Mouse (Mus musculus): ENCODE results near the gene Fgf15.

GRCm38 (mm10) chr7:144940585-144940984, 44.3 kb downstream of the Fgf15 start:
- no peak for TF ChIP-seq POLR2A (IDR thresholded peaks at IDR 0.05; ENCODE audit: low read depth, low read length)
- no peak for TF ChIP-seq CTCF (IDR thresholded peaks at IDR 0.05; ENCODE audit: extremely low read depth, insufficient read depth, insufficient read length, insufficient replicate concordance)
